Mouse (Mus musculus) hindbrain, embryonic 13.5 days (tissue): ENCODE data around the gene Cnot1. TPM values are rescaled to one million over a fixed set of nuclear protein-coding genes. Genes with fewer than 3 reads are reported as not detected.

Experiments used
- ATAC-seq: fragments of 200-750 bp; cut with Nextera tagmentation; 2 replicates; pipeline ENCODE4 v1.8.0; 2017; ENCODE audit warnings: moderate TSS enrichment; ENCODE audit not compliant: low FRiP score
- H3K27ac ChIP-seq: fragments of 300-500 bp; sonication (generic); 2 replicates; pipeline ENCODE4 v1.5.1; 2015; ENCODE audit warnings: inconsistent platforms, mild to moderate bottlenecking, moderate library complexity
- H3K27me3 ChIP-seq: fragments of 300-500 bp; sonication (generic); 2 replicates; pipeline ENCODE4 v1.6.1; 2015; ENCODE audit warnings: mild to moderate bottlenecking, inconsistent platforms
- H3K36me3 ChIP-seq: fragments of 300-500 bp; sonication (generic); 2 replicates; pipeline ENCODE4 v1.6.1; 2015; ENCODE audit warnings: mild to moderate bottlenecking, inconsistent platforms
- H3K4me1 ChIP-seq: fragments of 300-500 bp; sonication (generic); replicated peaks from 2 replicates; pipeline ENCODE4 v1.6.1; 2015; ENCODE audit warnings: inconsistent platforms
- H3K4me2 ChIP-seq: fragments of 300-500 bp; sonication (generic); 2 replicates; pipeline ENCODE4 v1.6.1; 2015; ENCODE audit warnings: inconsistent platforms, mild to moderate bottlenecking, moderate library complexity
- H3K4me3 ChIP-seq: fragments of 300-500 bp; sonication (generic); 2 replicates; pipeline ENCODE4 v1.5.1; 2015; ENCODE audit warnings: mild to moderate bottlenecking, inconsistent platforms
- H3K9ac ChIP-seq: fragments of 300-500 bp; sonication (generic); 2 replicates; pipeline ENCODE4 v1.6.1; 2015; ENCODE audit warnings: mild to moderate bottlenecking, inconsistent platforms
- H3K9me3 ChIP-seq: fragments of 300-500 bp; sonication (generic); 2 replicates; pipeline ENCODE4 v1.6.1; 2016; ENCODE audit warnings: inconsistent platforms
- WGBS: fragments of 180-500 bp; shearing (Covaris S2); methylation state at CpG from one replicate; pipeline ENCODE4 v1.1.7; 2015; 5-methylcytosine and 5-hydroxymethylcytosine counted together
- polyA plus RNA-seq: library from polyadenylated mRNA; unstranded; fragments of >200 nt; fragmentation: Nextera tagmentation; extraction: Ambion mirVana; gene quantifications from 2 replicates; pipeline ENCODE4 v1.2.1, GENCODE M21; 2015

The Cnot1 gene
- polyA plus RNA-seq, 1 experiment from 2014 or later = 41.0 TPM

- ATAC-seq = no peak
- H3K4me3 ChIP-seq = no peak overlapping the region
- H3K4me1 ChIP-seq = peaks cover 61% of the 10 kb centered on the region
- peaks cover 30% of the 10 kb centered on the region for H3K27me3 ChIP-seq
- H3K9ac ChIP-seq = no peak overlapping the region
- no peak overlapping the region for H3K27ac ChIP-seq
- H3K9me3 ChIP-seq = no peaks in the 10 kb centered on the region
- H3K4me2 ChIP-seq = no peak overlapping the region
- no peaks in the 10 kb centered on the region for H3K36me3 ChIP-seq
- 51% methylated on average over 6 of the region's 6 CpGs for WGBS
Observed at GRCm38 (mm10) chr8:95698179-95698578, 109.1 kb downstream of the Cnot1 start.

- peak overlapping the region; percentile 42 for H3K4me2 ChIP-seq
- H3K4me3 ChIP-seq = no peak overlapping the region
- ATAC-seq = peak; percentile 15
- H3K36me3 ChIP-seq = no peaks in the 10 kb centered on the region
- peaks cover 30% of the 10 kb centered on the region for H3K27me3 ChIP-seq
- H3K4me1 ChIP-seq = peaks cover 54% of the 10 kb centered on the region
- no peak overlapping the region for H3K27ac ChIP-seq
- WGBS = 2% methylated on average over 11 of the region's 11 CpGs
- no peaks in the 10 kb centered on the region for H3K9me3 ChIP-seq
- peak overlapping the region; percentile 9; the same call in 1 of the 2 replicates for H3K9ac ChIP-seq
Observed at GRCm38 (mm10) chr8:95697128-95697527, 110.1 kb downstream of the Cnot1 start.

GRCm38 (mm10) chr8:95696661-95697060, 110.6 kb downstream of the Cnot1 start:
- H3K27ac ChIP-seq = no peak overlapping the region
- H3K4me2 ChIP-seq = peak overlapping the region; percentile 42
- H3K9me3 ChIP-seq = no peaks in the 10 kb centered on the region
- 0 out of 2 replicates have a peak overlapping the region, but pooled peaks have one; percentile 9 for H3K9ac ChIP-seq
- no peaks in the 10 kb centered on the region for H3K36me3 ChIP-seq
- peaks cover 30% of the 10 kb centered on the region for H3K27me3 ChIP-seq
- H3K4me1 ChIP-seq = peaks cover 50% of the 10 kb centered on the region
- no peak overlapping the region for H3K4me3 ChIP-seq
- 61% methylated on average over 8 of the region's 8 CpGs for WGBS
- ATAC-seq = no peak

- no peak for ATAC-seq
- 7% methylated on average over 6 of the region's 6 CpGs for WGBS
- no peak overlapping the region for H3K4me3 ChIP-seq
- H3K36me3 ChIP-seq = no peaks in the 10 kb centered on the region
- peak overlapping the region; percentile 35; the same call in 1 of the 2 replicates for H3K27ac ChIP-seq
- H3K9me3 ChIP-seq = no peaks in the 10 kb centered on the region
- H3K9ac ChIP-seq = peak overlapping the region; percentile 63
- H3K4me1 ChIP-seq = peaks cover 29% of the 10 kb centered on the region
- peaks cover 30% of the 10 kb centered on the region for H3K27me3 ChIP-seq
- no peak overlapping the region; the same call in 1 of the 2 replicates for H3K4me2 ChIP-seq
Observed at GRCm38 (mm10) chr8:95694631-95695030, 112.6 kb downstream of the Cnot1 start.

GRCm38 (mm10) chr8:95690929-95691541, 116.2 kb downstream of the Cnot1 start:
- 85% methylated on average over 13 of the region's 13 CpGs for WGBS
- no peaks in the 10 kb centered on the region for H3K36me3 ChIP-seq
- H3K27me3 ChIP-seq = 0 out of 2 replicates have a peak, but pooled peaks cover 13% of the 10 kb centered on the region
- no peak overlapping the region for H3K9ac ChIP-seq
- no peak for ATAC-seq
- H3K4me1 ChIP-seq = peaks cover 17% of the 10 kb centered on the region
- H3K4me2 ChIP-seq = no peak overlapping the region
- H3K27ac ChIP-seq = no peak overlapping the region
- no peaks in the 10 kb centered on the region for H3K9me3 ChIP-seq
- H3K4me3 ChIP-seq = no peak overlapping the region

- H3K9ac ChIP-seq = no peak overlapping the region
- H3K27ac ChIP-seq = no peak overlapping the region
- H3K4me3 ChIP-seq = no peak overlapping the region
- WGBS = 82% methylated on average over 10 of the region's 10 CpGs
- no peak for ATAC-seq
- 0 out of 2 replicates have a peak, but pooled peaks cover 3% of the 10 kb centered on the region for H3K27me3 ChIP-seq
- H3K9me3 ChIP-seq = no peaks in the 10 kb centered on the region
- no peak overlapping the region for H3K4me2 ChIP-seq
- H3K36me3 ChIP-seq = no peaks in the 10 kb centered on the region
- H3K4me1 ChIP-seq = peaks cover 9% of the 10 kb centered on the region
Observed at GRCm38 (mm10) chr8:95688073-95688672, 119.1 kb downstream of the Cnot1 start.

GRCm38 (mm10) chr8:95678024-95678611, 129.1 kb downstream of the Cnot1 start:
- ATAC-seq = peak; percentile 58
- H3K4me1 ChIP-seq = peaks cover 41% of the 10 kb centered on the region
- peak overlapping the region; percentile 85 for H3K9ac ChIP-seq
- no peaks in the 10 kb centered on the region for H3K9me3 ChIP-seq
- WGBS = under 1% methylated on average over 62 of the region's 70 CpGs
- H3K27me3 ChIP-seq = peaks cover 63% of the 10 kb centered on the region
- H3K4me2 ChIP-seq = peak overlapping the region; percentile 74
- H3K4me3 ChIP-seq = peak overlapping the region; percentile 69
- no peaks in the 10 kb centered on the region for H3K36me3 ChIP-seq
- H3K27ac ChIP-seq = peak overlapping the region; percentile 72

GRCm38 (mm10) chr8:95677591-95678023, 129.7 kb downstream of the Cnot1 start:
- H3K4me2 ChIP-seq = peak overlapping the region; percentile 74
- H3K9me3 ChIP-seq = no peaks in the 10 kb centered on the region
- H3K27me3 ChIP-seq = peaks cover 63% of the 10 kb centered on the region
- H3K27ac ChIP-seq = peak overlapping the region; percentile 72
- peak overlapping the region; percentile 69 for H3K4me3 ChIP-seq
- ATAC-seq = peak; percentile 75
- WGBS = under 1% methylated on average over 19 of the region's 48 CpGs
- H3K9ac ChIP-seq = peak overlapping the region; percentile 85
- peaks cover 41% of the 10 kb centered on the region for H3K4me1 ChIP-seq
- H3K36me3 ChIP-seq = no peaks in the 10 kb centered on the region

- no peaks in the 10 kb centered on the region for H3K36me3 ChIP-seq
- H3K4me1 ChIP-seq = peaks cover 41% of the 10 kb centered on the region
- H3K27me3 ChIP-seq = peaks cover 63% of the 10 kb centered on the region
- peak within 1 kb of the TSS; percentile 69 for H3K4me3 ChIP-seq
- peak within 1 kb of the TSS; percentile 74 for H3K4me2 ChIP-seq
- H3K9ac ChIP-seq = peak within 1 kb of the TSS; percentile 85
- 49% methylated on average over 9 of the region's 9 CpGs for WGBS
- ATAC-seq = no peak
- H3K9me3 ChIP-seq = no peaks in the 10 kb centered on the region
- H3K27ac ChIP-seq = peak within 1 kb of the TSS; percentile 72
Observed at GRCm38 (mm10) chr8:95676631-95677030, 130.6 kb downstream of the Cnot1 start, which contains the start of gene Ndrg4. TSS of gene Ndrg4 (plus strand) at chr8:95676980.

GRCm38 (mm10) chr8:95672811-95673210, 134.5 kb downstream of the Cnot1 start:
- no peak overlapping the region for H3K4me2 ChIP-seq
- no peak overlapping the region for H3K9ac ChIP-seq
- H3K27me3 ChIP-seq = peaks cover 34% of the 10 kb centered on the region
- 75% methylated on average over 5 of the region's 5 CpGs for WGBS
- no peaks in the 10 kb centered on the region for H3K36me3 ChIP-seq
- H3K9me3 ChIP-seq = no peaks in the 10 kb centered on the region
- H3K4me3 ChIP-seq = no peak overlapping the region
- no peak for ATAC-seq
- no peak overlapping the region for H3K27ac ChIP-seq
- peaks cover 21% of the 10 kb centered on the region for H3K4me1 ChIP-seq

GRCm38 (mm10) chr8:95671861-95672260, 135.4 kb downstream of the Cnot1 start:
- peaks cover 25% of the 10 kb centered on the region for H3K27me3 ChIP-seq
- ATAC-seq = no peak
- no peaks in the 10 kb centered on the region for H3K9me3 ChIP-seq
- no peak overlapping the region for H3K4me3 ChIP-seq
- H3K36me3 ChIP-seq = no peaks in the 10 kb centered on the region
- H3K9ac ChIP-seq = no peak overlapping the region
- peaks cover 14% of the 10 kb centered on the region for H3K4me1 ChIP-seq
- 86% methylated on average over 6 of the region's 6 CpGs for WGBS
- no peak overlapping the region for H3K4me2 ChIP-seq
- no peak overlapping the region for H3K27ac ChIP-seq

- ATAC-seq = no peak
- Histone ChIP-seq H3K9me3 (no peaks in the 10 kb centered on the region), H3K4me3 (no peak overlapping the region), H3K36me3 (no peaks in the 10 kb centered on the region), H3K27ac (no peak overlapping the region), H3K4me1 (peaks cover 12% of the 10 kb centered on the region), H3K27me3 (peaks cover 6% of the 10 kb centered on the region), H3K4me2 (no peak overlapping the region), H3K9ac (no peak overlapping the region)
- 90% methylated on average over 2 of the region's 2 CpGs for WGBS
Observed at GRCm38 (mm10) chr8:95669967-95670366, 137.3 kb downstream of the Cnot1 start.
